Mouse (Mus musculus): ENCODE results near the gene Osm. TPM values are rescaled to one million over a fixed set of nuclear protein-coding genes. Genes with fewer than 3 reads are reported as not detected.

The Osm gene
- polyA plus RNA-seq, 2 experiments = 0.41 to 0.85 TPM

DNA sequence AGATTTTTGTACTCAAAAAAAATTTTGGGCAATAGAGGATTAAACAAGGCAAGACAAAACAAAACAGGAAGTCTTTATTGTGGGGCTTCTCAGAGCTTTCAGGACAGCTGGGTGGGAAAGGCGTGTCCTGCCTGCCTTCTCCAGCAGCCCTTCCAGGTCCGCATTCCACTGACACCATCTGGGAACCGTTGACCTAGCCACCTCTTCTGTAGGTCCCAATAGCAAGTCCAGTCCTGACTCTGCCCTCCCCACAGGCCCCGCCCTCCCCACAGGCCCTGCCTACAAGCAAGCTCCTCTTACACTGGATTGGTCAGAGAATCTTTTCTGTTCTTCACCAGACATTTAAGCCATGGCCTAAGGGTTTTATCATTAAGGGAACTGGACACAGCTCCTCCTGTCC is 47.4 kb downstream of the Osm start:
- no peak overlapping the region for H3K9ac ChIP-seq (replicated peaks)
- no peak overlapping the region for H3K4me3 ChIP-seq (ENCODE audit: insufficient read depth in 1 of 2, low read depth in 2 of 2, low read length in 2 of 2)
- no peak overlapping the region for H3K27ac ChIP-seq
- ATAC-seq (ENCODE audit: insufficient read depth) = no peak
- H3K4me2 ChIP-seq (ENCODE audit: low read depth) = no peak overlapping the region
- WGBS (ENCODE audit: insufficient replicate concordance) = 38% methylated on average over 4 of the region's 4 CpGs
- TF ChIP-seq EP300 (IDR thresholded peaks at IDR 0.05; ENCODE audit: low read depth) (no peak), CTCF (IDR thresholded peaks at IDR 0.05; ENCODE audit: low read depth) (no peak)
- H3K4me1 ChIP-seq (replicated peaks; ENCODE audit: control insufficient read depth in 2 of 2, insufficient read depth in 2 of 2, low read length in 1 of 2) = no peaks in the 10 kb centered on the region; a peak in 1 of 4 replicates
- H3K9me3 ChIP-seq (ENCODE audit: control insufficient read depth, low read length) = no peaks in the 10 kb centered on the region
- no peaks in the 10 kb centered on the region for H3K36me3 ChIP-seq (replicated peaks; ENCODE audit: control insufficient read depth, insufficient read depth, low read depth)
- DNase-seq (ENCODE audit: low read depth in 3 of 3, low spot score in 3 of 3) = no peak
- H3K27me3 ChIP-seq (ENCODE audit: control insufficient read depth, insufficient read depth, low read length) = no peaks in the 10 kb centered on the region

DNA sequence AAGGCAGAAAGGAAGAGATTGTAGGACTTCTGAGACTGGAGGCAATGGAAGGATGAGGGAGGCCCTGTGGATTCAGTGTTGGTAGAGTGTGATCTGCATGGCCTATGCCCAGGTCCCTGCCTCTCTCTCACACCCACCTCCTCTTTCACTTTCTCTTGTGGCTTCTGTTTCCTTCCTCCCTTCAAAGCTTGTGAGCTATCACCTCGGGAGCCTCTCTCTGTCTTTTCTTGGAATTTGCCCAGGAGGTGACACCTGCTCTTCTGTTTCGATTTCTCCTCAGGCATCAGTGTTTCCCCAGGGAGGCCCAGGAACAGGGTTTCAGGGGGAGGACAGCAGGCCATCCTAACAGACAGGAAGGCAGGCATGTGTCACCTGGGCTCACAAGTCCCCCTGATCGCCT is 53.1 kb downstream of the Osm start:
- no peaks in the 10 kb centered on the region for H3K9me3 ChIP-seq (ENCODE audit: control insufficient read depth, low read length)
- H3K4me2 ChIP-seq (ENCODE audit: low read depth) = no peak overlapping the region
- TF ChIP-seq CTCF (IDR thresholded peaks at IDR 0.05; ENCODE audit: low read depth) = no peak
- TF ChIP-seq EP300 (IDR thresholded peaks at IDR 0.05; ENCODE audit: low read depth) = no peak
- H3K27me3 ChIP-seq (ENCODE audit: control insufficient read depth, insufficient read depth, low read length) = no peaks in the 10 kb centered on the region
- peaks cover 18 to 23% of the 10 kb centered on the region in 2 experiments for H3K4me1 ChIP-seq (replicated peaks; ENCODE audit: control insufficient read depth in 2 of 2, insufficient read depth in 2 of 2, low read length in 1 of 2)
- H3K27ac ChIP-seq = no peak overlapping the region
- DNase-seq (ENCODE audit: low read depth in 3 of 3, low spot score in 3 of 3) (no peak), ATAC-seq (ENCODE audit: insufficient read depth) (no peak)
- no peaks in the 10 kb centered on the region for H3K36me3 ChIP-seq (replicated peaks; ENCODE audit: control insufficient read depth, insufficient read depth, low read depth)
- 30% methylated on average over 3 of the region's 3 CpGs for WGBS (ENCODE audit: insufficient replicate concordance)
- no peak overlapping the region for H3K4me3 ChIP-seq (ENCODE audit: insufficient read depth in 1 of 2, low read depth in 2 of 2, low read length in 2 of 2)
- H3K9ac ChIP-seq (replicated peaks) = no peak overlapping the region

Other genes with a start within 250 kb of the Osm start
- 0.93 and 1.1 TPM in 2 replicates for gene Sec14l4, start 205.0 kb upstream of the Osm start, polyA plus RNA-seq (2012; rRNA removed)
- 1.6 and 2.1 TPM in 2 replicates for gene Sec14l4, start 205.0 kb upstream of the Osm start, polyA plus RNA-seq (2014; fragmentation: Nextera tagmentation; extraction: Ambion mirVana)
- gene Sec14l3, start 171.6 kb upstream of the Osm start, polyA plus RNA-seq (2012; rRNA removed) = not detected in 2 replicates
- gene Sec14l3, start 171.6 kb upstream of the Osm start, polyA plus RNA-seq (2014; fragmentation: Nextera tagmentation; extraction: Ambion mirVana) = not detected in 2 replicates
- gene Mtfp1, start 141.0 kb upstream of the Osm start, polyA plus RNA-seq (2012; rRNA removed) = 13.3 and 16.7 TPM in 2 replicates
- 20.6 and 22.5 TPM in 2 replicates for gene Mtfp1, start 141.0 kb upstream of the Osm start, polyA plus RNA-seq (2014; fragmentation: Nextera tagmentation; extraction: Ambion mirVana)
- 6.9 and 9.5 TPM in 2 replicates for gene Sec14l2, start 113.0 kb upstream of the Osm start, polyA plus RNA-seq (2012; rRNA removed)
- 4.5 and 6.0 TPM in 2 replicates for gene Sec14l2, start 113.0 kb upstream of the Osm start, polyA plus RNA-seq (2014; fragmentation: Nextera tagmentation; extraction: Ambion mirVana)
- gene Rnf215, start 101.2 kb upstream of the Osm start, polyA plus RNA-seq (2012; rRNA removed) = 4.8 and 5.1 TPM in 2 replicates
- 4.3 and 6.2 TPM in 2 replicates for gene Rnf215, start 101.2 kb upstream of the Osm start, polyA plus RNA-seq (2014; fragmentation: Nextera tagmentation; extraction: Ambion mirVana)
- 0.88 and 0.97 TPM in 2 replicates for gene Ccdc157, start 76.1 kb upstream of the Osm start, polyA plus RNA-seq (2012; rRNA removed)
- gene Ccdc157, start 76.1 kb upstream of the Osm start, polyA plus RNA-seq (2014; fragmentation: Nextera tagmentation; extraction: Ambion mirVana) = 0.32 and 0.47 TPM in 2 replicates
- gene Sf3a1, start 76.1 kb upstream of the Osm start, polyA plus RNA-seq (2012; rRNA removed) = 16.4 and 18.6 TPM in 2 replicates
- 23.5 and 24.2 TPM in 2 replicates for gene Sf3a1, start 76.1 kb upstream of the Osm start, polyA plus RNA-seq (2014; fragmentation: Nextera tagmentation; extraction: Ambion mirVana)
- gene Tbc1d10a, start 49.6 kb upstream of the Osm start, polyA plus RNA-seq (2012; rRNA removed) = 5.3 and 6.2 TPM in 2 replicates
- gene Tbc1d10a, start 49.6 kb upstream of the Osm start, polyA plus RNA-seq (2014; fragmentation: Nextera tagmentation; extraction: Ambion mirVana) = 2.6 and 3.4 TPM in 2 replicates
- 1.0 and 1.1 TPM in 2 replicates for gene Castor1, start 18.2 kb upstream of the Osm start, polyA plus RNA-seq (2012; rRNA removed)
- 1.4 and 1.5 TPM in 2 replicates for gene Castor1, start 18.2 kb upstream of the Osm start, polyA plus RNA-seq (2014; fragmentation: Nextera tagmentation; extraction: Ambion mirVana)
- gene Lif, start 21.1 kb downstream of the Osm start, polyA plus RNA-seq (2012; rRNA removed) = 0.02 TPM in 1 of 2 replicates, not detected in the other
- not detected in 2 replicates for gene Lif, start 21.1 kb downstream of the Osm start, polyA plus RNA-seq (2014; fragmentation: Nextera tagmentation; extraction: Ambion mirVana)
- gene Hormad2, start 204.7 kb downstream of the Osm start, polyA plus RNA-seq (2012; rRNA removed) = 0.11 and 0.32 TPM in 2 replicates
- gene Hormad2, start 204.7 kb downstream of the Osm start, polyA plus RNA-seq (2014; fragmentation: Nextera tagmentation; extraction: Ambion mirVana) = 0.23 and 0.33 TPM in 2 replicates

Measured in liver, embryonic 14.5 days (tissue).